Mouse (Mus musculus) liver, embryonic 14.5 days (tissue): ENCODE measurements around the gene Col19a1.

Experiments
- CTCF ChIP-seq: IDR thresholded peaks from 2 replicates; pipeline ENCODE4 v1.5.1; 2016; ENCODE audit warnings: antibody characterized with exemption, low read depth, control low read depth
- EP300 ChIP-seq: IDR thresholded peaks from 2 replicates; pipeline ENCODE4 v1.6.1; 2016; ENCODE audit warnings: antibody characterized with exemption, low read depth

DNA sequence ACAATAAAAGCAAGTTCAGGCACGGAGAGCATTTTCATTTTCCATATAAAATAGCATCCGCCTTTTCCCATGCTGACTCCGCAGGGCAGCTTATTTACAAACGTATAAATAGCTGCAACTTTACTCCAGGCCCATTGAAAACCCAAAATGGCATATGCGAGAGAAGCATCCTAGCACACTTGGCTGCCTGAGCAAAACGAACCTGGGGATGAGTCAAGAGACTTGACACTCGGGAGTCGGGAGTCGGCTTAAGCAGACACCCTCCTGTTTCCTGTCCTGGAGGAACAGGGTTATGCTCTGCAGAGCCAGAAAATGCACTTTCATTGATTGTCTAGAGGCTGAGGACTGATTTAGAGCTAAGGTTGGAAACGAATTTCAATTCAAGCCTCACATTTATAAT is 29.3 kb downstream of the Col19a1 start:
- no peak for TF ChIP-seq CTCF
- no peak for TF ChIP-seq EP300
